Mouse (Mus musculus) forebrain, postnatal 0 days (tissue): Measurements from ENCODE around the gene Thsd4. TPM values are rescaled to one million over a fixed set of nuclear protein-coding genes. Genes with fewer than 3 reads are reported as not detected.
A peak's percentile ranks its signal among the peaks of the same experiment; 100 is the strongest.

ENCODE experiments used
- ATAC-seq: fragments of 200-750 bp; cut with Nextera tagmentation; 2 replicates; pipeline ENCODE4 v1.8.0; 2017; ENCODE audit warnings: mild to moderate bottlenecking, moderate library complexity
- DNase-seq: peaks from one replicate; pipeline ENCODE4 v3.0.0-alpha.2; 2015
- H3K27ac ChIP-seq: fragments of 300-500 bp; sonication (generic); 2 replicates; pipeline ENCODE4 v1.5.1; 2014; ENCODE audit warnings: low read depth, mild to moderate bottlenecking, antibody characterized with exemption, low read length, moderate library complexity, mixed read lengths
- H3K27me3 ChIP-seq: fragments of 300-500 bp; sonication (generic); 2 replicates; pipeline ENCODE4 v1.6.1; 2014; ENCODE audit warnings: mild to moderate bottlenecking, low read length, mixed read lengths; ENCODE audit not compliant: insufficient read depth
- H3K36me3 ChIP-seq: fragments of 300-500 bp; sonication (generic); 2 replicates; pipeline ENCODE4 v1.6.1; 2014; ENCODE audit warnings: mild to moderate bottlenecking, moderate library complexity; ENCODE audit not compliant: insufficient read depth
- H3K4me1 ChIP-seq: fragments of 300-500 bp; sonication (generic); 2 replicates; pipeline ENCODE4 v1.6.1; 2014; ENCODE audit warnings: antibody characterized with exemption; ENCODE audit not compliant: insufficient read depth
- H3K4me2 ChIP-seq: fragments of 300-500 bp; sonication (generic); 2 replicates; pipeline ENCODE4 v1.6.1; 2014; ENCODE audit warnings: low read depth, mild to moderate bottlenecking, moderate library complexity
- H3K4me3 ChIP-seq: fragments of 300-500 bp; sonication (generic); 2 replicates; pipeline ENCODE4 v1.5.1; 2014; ENCODE audit warnings: low read depth, low read length, mixed read lengths
- H3K9ac ChIP-seq: fragments of 300-500 bp; sonication (generic); 2 replicates; pipeline ENCODE4 v1.6.1; 2014; ENCODE audit warnings: mild to moderate bottlenecking
- H3K9me3 ChIP-seq: fragments of 300-500 bp; sonication (generic); 2 replicates; pipeline ENCODE4 v1.6.1; 2016; ENCODE audit warnings: low read length
- CTCF ChIP-seq: sonication (generic); IDR thresholded peaks from 2 replicates; pipeline ENCODE4 v1.5.1; 2016; ENCODE audit warnings: antibody characterized with exemption, control low read depth, low read depth
- WGBS: fragments of 180-500 bp; shearing (Covaris S2); extraction: QIAGEN DNeasy Blood & Tissue Kit; methylation state at CpG from one replicate; pipeline ENCODE4 v1.1.7; 2014; 5-methylcytosine and 5-hydroxymethylcytosine counted together
- polyA plus RNA-seq: library from polyadenylated mRNA; unstranded; fragments of >200 nt; fragmentation: Nextera tagmentation; extraction: Ambion mirVana; gene quantifications from 2 replicates; pipeline ENCODE4 v1.2.1, GENCODE M21; 2015
- total RNA-seq: library from RNA; depleted of rRNA; stranded (reverse); fragments of >200 nt; gene quantifications from 2 replicates; pipeline ENCODE4 v1.2.3, GENCODE M21; 2014

Gene Thsd4
- total and polyA plus RNA-seq, 2 experiments from 2014 or later, result 3.5 to 14.2 TPM

- H3K4me2 ChIP-seq, result no peak overlapping the region
- H3K4me3 ChIP-seq, result no peak overlapping the region
- ATAC-seq (0 out of 2 replicates have a peak, but pooled peaks have one; percentile 27), DNase-seq (peak; percentile 24)
- no peaks in the 10 kb centered on the region for H3K27me3 ChIP-seq
- no peaks in the 10 kb centered on the region for H3K36me3 ChIP-seq
- H3K9me3 ChIP-seq, result no peaks in the 10 kb centered on the region
- no peak overlapping the region for H3K27ac ChIP-seq
- peak; percentile 68 for TF ChIP-seq CTCF
- H3K9ac ChIP-seq, result no peak overlapping the region
- H3K4me1 ChIP-seq, result no peaks in the 10 kb centered on the region
- WGBS, result 73% methylated on average over 4 of the region's 4 CpGs
Measured at GRCm38 (mm10) chr9:60166990-60167389, 354.9 kb downstream of the Thsd4 start.

DNA sequence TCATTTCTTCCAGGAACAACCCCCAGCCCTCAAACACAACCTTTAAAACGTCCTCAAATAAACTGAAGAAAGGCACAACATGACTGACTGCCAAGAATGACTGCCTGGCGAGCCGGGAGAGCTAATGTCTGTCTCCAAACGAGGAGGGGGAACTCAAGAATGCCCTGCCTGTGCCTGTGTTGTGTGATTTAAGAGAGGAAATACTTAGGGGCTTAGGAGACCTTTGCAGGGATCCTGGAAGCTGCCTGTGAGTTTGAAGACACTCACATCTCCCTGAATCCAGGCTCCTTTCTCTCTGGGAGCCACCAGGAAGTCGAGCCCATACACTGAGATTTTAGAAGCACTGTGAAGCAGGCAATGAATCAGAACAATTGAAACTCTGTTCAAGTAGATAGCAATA, 361.0 kb downstream of the Thsd4 start:
- no peak for DNase-seq
- H3K9ac ChIP-seq, result no peak overlapping the region
- ATAC-seq, result 0 out of 2 replicates have a peak, but pooled peaks have one; percentile 23
- TF ChIP-seq CTCF, result no peak
- H3K36me3 ChIP-seq, result no peaks in the 10 kb centered on the region
- H3K4me3 ChIP-seq, result no peak overlapping the region
- no peak overlapping the region for H3K27ac ChIP-seq
- H3K4me2 ChIP-seq, result no peak overlapping the region
- WGBS, result 9% methylated on average over 5 of the region's 5 CpGs
- 0 out of 2 replicates have a peak, but pooled peaks cover 6% of the 10 kb centered on the region for H3K4me1 ChIP-seq
- no peaks in the 10 kb centered on the region for H3K27me3 ChIP-seq
- H3K9me3 ChIP-seq, result no peaks in the 10 kb centered on the region

DNA sequence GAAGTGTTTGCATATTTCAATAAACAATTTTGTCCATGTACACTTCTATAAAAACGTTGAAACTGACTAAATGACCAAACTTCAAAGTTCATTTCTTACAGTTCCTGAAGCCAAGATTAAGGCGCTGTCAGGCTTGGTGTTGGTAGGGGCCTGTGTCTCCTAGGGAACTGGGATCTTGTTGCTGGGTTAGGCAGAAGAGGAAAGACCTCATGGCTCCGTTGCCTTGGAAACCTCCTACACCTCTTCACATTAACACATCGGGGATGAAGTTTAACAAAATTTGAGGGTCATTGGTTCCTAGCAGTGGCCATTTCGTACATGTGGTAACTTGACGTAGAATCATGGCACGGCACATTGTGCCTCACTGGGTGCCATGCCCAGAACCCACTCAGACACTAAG, 361.7 kb downstream of the Thsd4 start:
- ATAC-seq, result peak; percentile 73
- H3K36me3 ChIP-seq, result no peaks in the 10 kb centered on the region

DNA sequence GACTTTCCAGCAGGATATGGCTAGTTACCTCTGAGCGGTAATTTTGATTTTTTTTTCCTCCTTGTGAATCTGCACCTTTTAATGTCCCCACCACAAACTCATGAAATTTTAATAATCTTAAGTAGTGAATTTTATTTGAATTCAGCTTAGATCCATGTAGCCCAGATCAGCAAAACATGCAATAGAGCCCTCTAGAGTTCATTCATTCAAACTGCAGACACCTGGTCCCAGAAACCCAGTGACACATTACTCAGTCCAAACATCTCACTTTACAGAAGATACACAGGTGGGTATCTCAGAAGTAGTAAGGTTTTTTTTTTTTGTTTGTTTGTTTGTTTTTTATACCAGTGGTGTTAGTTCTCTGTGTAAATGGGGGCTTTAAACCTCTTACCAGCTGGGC, 368.9 kb downstream of the Thsd4 start:
- DNase-seq (no peak), ATAC-seq (no peak)
- 98% methylated on average over 1 of the region's 1 CpGs for WGBS
- Histone ChIP-seq H3K4me1 (no peaks in the 10 kb centered on the region), H3K4me3 (no peak overlapping the region), H3K4me2 (no peak overlapping the region), H3K9ac (no peak overlapping the region), H3K36me3 (no peaks in the 10 kb centered on the region), H3K27ac (no peak overlapping the region), H3K9me3 (0 out of 2 replicates have a peak, but pooled peaks cover 5% of the 10 kb centered on the region), H3K27me3 (no peaks in the 10 kb centered on the region)
- TF ChIP-seq CTCF, result no peak

More for the DNA sequence above, 361.7 kb downstream of the Thsd4 start:
- 63% methylated on average over 7 of the region's 7 CpGs for WGBS
- Histone ChIP-seq H3K4me2 (no peak overlapping the region), H3K4me3 (no peak overlapping the region), H3K27me3 (no peaks in the 10 kb centered on the region), H3K27ac (no peak overlapping the region), H3K4me1 (0 out of 2 replicates have a peak, but pooled peaks cover 6% of the 10 kb centered on the region), H3K9ac (no peak overlapping the region), H3K9me3 (no peaks in the 10 kb centered on the region)
- peak; percentile 54 for DNase-seq
- no peak for TF ChIP-seq CTCF

DNA sequence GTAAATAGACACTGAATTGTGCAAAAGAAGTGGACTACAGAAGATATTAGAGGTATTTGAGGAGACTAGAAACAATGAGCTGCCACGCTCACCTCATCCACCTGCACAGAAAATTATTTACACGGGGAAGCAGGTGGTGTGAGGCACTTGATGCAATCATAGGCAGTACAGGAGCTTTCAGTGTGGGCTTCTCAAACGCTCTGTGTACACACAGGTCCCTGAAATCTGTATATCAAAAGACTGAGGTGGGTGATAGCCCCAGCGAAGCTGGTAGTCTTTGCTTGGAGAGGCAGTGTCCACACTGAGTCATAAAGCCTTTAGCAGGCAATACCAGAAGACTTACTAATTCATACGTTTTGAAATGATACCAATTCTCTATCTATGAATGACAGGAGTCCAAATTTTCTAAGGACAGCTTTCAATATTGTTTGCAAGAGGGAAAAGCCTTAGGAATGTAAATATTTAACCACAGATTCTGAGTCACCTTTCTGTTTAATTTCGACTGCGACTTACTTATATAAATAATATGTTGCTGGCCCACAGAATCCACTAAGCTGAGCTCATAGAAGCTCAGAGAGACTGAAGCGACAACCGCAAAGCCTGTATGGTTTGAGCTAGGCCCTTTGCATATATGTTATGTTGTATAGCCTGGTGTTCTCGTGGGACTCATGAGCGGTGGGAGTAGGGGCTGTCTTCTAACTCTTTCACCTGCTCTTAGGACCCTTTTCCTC, 369.8 kb downstream of the Thsd4 start:
- H3K4me2 ChIP-seq, result no peak overlapping the region
- no peaks in the 10 kb centered on the region for H3K4me1 ChIP-seq
- WGBS, result 92% methylated on average over 11 of the region's 11 CpGs
- ATAC-seq, result no peak
- no peak overlapping the region for H3K4me3 ChIP-seq
- no peak for TF ChIP-seq CTCF
- no peaks in the 10 kb centered on the region for H3K27me3 ChIP-seq
- H3K9ac ChIP-seq, result no peak overlapping the region
- H3K27ac ChIP-seq, result no peak overlapping the region
- no peak for DNase-seq
- H3K9me3 ChIP-seq, result 0 out of 2 replicates have a peak, but pooled peaks cover 5% of the 10 kb centered on the region
- no peaks in the 10 kb centered on the region for H3K36me3 ChIP-seq

- ATAC-seq (no peak), DNase-seq (no peak)
- H3K4me2 ChIP-seq, result no peak overlapping the region
- H3K36me3 ChIP-seq, result no peaks in the 10 kb centered on the region
- 94% methylated on average over 1 of the region's 1 CpGs for WGBS
- no peak overlapping the region for H3K27ac ChIP-seq
- H3K4me3 ChIP-seq, result no peak overlapping the region
- 0 out of 2 replicates have a peak, but pooled peaks cover 5% of the 10 kb centered on the region for H3K9me3 ChIP-seq
- TF ChIP-seq CTCF, result no peak
- no peaks in the 10 kb centered on the region for H3K27me3 ChIP-seq
- H3K9ac ChIP-seq, result no peak overlapping the region
- no peaks in the 10 kb centered on the region for H3K4me1 ChIP-seq
Measured at GRCm38 (mm10) chr9:60150511-60150910, 371.3 kb downstream of the Thsd4 start.

- 0 out of 2 replicates have a peak, but pooled peaks cover 5% of the 10 kb centered on the region for H3K9me3 ChIP-seq
- no peaks in the 10 kb centered on the region for H3K4me1 ChIP-seq
- no peak overlapping the region for H3K4me3 ChIP-seq
- no peak for TF ChIP-seq CTCF
- no peaks in the 10 kb centered on the region for H3K27me3 ChIP-seq
- H3K9ac ChIP-seq, result no peak overlapping the region
- DNase-seq (no peak), ATAC-seq (no peak)
- no peak overlapping the region for H3K4me2 ChIP-seq
- H3K27ac ChIP-seq, result no peak overlapping the region
- WGBS, result 10% methylated on average over 7 of the region's 7 CpGs
- H3K36me3 ChIP-seq, result no peaks in the 10 kb centered on the region
Measured at GRCm38 (mm10) chr9:60148988-60149387, 372.9 kb downstream of the Thsd4 start.
